Mouse (Mus musculus) embryo, embryonic 10 days (tissue): ENCODE results near the gene Man2a1.

ENCODE experiments used
- DNase-seq: peaks from one replicate; pipeline ENCODE4 v3.0.0-alpha.2; 2015; ENCODE audit warnings: low spot score

The Man2a1 gene

DNA sequence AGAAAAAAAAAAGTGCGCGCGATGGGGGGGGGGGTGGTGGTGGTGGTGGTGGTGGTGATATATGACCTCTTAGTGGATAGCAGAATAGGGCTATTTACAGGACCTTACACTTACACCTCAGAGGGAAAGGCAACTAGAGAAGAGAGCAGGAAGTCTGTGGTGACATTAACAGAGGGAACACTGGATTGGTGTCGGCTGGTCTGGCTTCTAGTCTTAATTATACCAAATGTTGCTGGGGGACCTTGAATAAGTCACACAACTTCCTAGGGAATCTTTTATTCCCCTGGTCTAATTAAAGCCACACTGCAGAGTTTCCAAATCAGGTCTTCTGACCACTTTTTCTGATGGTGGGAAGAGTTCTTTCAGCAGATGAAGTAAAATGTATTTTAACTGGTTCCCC is 163.0 kb downstream of the Man2a1 start:
- no peak for DNase-seq

DNA sequence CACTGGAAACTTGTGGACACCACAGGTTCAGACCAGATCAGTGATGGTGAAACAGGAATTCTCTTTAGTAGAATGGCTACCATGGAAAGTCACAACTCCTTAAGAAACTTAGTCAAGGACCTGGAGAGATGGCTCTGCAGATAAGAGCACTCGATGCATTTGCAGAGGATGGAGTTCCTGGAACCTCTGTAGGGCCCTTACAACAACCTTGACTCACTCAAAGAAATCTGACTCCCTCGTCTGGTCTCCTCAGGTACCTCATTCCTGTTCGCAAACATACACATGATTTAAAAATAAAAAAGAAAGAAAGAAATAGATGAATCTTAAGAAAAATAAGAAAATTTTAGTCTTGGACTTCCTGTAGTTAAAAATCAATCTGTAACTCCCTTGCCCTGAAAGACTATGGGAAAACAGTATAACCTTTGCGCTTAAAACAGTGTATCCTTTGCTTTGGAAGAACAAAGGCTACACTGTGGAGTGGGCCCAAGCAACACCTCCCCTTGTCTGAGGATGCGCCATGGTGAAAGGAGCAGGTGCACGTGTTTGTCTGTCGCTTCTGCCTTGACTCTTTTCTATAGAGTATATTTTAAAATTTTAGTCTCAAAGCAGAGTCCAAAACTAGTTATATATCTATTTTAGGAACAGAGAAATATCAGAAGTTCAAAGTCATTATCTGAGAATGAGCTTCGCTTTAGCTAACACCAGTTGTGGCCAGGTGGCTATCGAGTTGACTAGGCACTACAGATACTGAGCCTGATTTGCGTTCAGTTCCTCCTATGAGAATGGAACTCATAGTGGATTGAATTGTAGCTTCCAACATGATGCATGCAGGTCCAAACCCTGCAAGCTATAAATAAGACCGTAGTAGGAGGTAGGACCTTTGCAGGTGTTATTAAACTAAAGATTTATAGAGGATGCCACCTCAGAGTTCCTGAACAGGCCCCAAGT is 163.9 kb downstream of the Man2a1 start:
- DNase-seq: no peak

- no peak for DNase-seq
These were observed 164.8 kb downstream of the Man2a1 start for GRCm38 (mm10) chr17:64765286-64765685.

DNA sequence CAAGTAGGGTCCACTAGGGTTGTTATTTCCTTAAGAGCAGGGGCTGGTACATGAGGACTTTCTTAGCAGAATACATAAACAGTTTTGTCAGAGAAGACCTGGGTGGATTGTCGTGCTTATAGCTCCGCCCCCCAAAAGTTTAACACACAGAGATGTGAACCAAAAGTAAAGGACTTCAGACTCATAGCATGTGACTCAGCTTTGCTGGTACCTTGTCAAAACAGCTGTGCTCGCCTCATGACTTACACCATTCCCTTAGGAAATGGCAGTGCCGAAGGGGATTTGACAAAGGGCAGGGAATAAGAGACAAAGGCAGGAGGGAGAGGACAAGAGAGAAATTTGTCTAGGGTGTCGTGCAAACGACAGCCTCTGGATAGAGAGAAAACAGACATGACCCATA is 166.0 kb downstream of the Man2a1 start:
- no peak for DNase-seq

GRCm38 (mm10) chr17:64770277-64770676 is 169.7 kb downstream of the Man2a1 start:
- peak; percentile 61 for DNase-seq

GRCm38 (mm10) chr17:64772611-64773010 is 172.1 kb downstream of the Man2a1 start:
- no peak for DNase-seq

DNA sequence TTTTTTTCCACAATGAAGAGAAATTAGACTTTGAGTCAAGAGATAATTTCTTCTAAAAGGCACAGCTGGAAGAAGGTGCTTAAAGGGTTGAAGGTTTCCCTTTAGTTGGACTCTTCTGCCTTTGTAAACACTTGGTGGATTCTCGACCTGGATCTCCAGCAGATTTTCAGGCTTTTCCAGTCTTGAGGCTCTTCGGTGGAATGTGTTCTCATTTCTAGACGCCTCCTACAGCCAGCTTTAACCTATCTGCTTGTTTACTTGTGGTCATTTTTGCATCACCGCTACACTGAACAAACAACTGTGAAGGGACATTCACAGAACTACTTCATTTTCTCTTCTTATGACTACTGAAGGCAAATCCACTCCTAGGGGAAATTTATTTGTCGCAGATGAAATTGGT is 173.7 kb downstream of the Man2a1 start:
- DNase-seq: no peak

DNA sequence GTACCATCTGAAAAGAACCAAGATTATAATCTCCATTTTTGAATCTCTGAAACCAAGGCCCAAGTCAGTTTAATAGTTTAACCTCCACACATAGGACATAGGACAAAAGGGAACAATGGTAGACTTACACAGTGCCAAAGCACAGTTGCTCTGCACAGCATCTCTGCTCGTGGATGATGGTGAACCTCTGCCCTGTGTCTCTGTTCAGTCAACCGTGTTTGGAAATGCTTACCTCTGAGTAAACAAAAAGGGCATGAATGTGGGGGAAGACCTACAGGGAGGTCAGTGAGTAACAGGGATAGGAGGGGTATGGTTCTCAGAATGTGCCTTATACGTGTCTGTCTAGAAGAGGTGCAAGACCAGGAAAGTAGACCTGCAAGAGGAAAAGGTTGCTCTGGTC is 177.8 kb downstream of the Man2a1 start:
- no peak for DNase-seq

DNA sequence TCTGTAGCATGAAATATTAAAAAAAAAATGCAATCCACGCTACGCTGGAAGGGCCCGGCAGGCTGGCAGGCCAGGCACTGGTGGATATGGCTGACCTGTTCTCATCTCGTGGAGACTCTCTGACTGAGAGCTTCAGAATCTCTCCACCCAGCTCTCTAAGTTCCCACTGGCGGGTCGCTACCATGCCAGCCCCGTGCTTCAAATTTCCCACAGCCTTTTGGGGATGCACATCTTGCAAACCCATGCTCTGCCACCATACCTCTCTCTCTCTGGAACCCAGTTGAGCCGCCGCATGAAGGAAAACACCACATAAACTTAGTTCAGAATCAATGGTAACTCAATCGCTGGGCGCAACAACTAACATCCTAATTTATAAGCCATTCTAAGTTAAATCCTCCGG is 178.2 kb downstream of the Man2a1 start:
- DNase-seq: no peak

DNA sequence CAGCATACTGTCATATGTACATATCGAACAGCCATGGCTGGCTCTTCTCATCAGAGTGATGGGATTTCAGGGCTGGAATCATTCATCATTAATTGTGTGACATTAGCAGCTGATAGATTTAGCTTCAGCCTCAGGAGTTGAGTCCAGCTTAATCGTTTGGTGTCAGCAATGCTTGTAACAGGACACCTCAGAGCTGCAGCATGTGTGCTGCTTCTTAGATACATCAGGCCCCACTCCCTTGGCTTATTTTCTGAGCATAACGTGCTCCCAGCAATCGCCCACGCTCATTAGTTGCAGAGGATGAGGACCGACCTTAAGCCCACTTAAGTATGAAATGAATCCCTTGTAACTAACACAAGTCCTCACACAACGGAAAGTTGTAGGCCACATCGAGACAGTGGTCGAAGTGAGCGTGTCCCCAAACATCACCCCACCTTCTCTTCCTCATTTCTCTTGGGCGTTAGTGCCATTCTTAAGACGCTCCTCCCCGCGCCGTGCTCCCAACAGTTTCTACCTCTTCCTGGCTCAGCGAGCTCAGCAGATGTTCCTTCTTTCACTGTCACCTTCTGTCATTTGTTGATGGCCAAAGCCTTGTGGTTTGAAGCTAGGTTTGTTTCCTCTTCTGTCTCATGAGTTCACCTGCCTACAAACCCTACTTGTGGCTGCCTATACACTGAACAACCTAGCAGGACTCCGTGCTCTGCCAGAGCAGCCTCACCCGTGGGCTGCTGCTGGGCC is 180.4 kb downstream of the Man2a1 start:
- peak; percentile 27 for DNase-seq

DNA sequence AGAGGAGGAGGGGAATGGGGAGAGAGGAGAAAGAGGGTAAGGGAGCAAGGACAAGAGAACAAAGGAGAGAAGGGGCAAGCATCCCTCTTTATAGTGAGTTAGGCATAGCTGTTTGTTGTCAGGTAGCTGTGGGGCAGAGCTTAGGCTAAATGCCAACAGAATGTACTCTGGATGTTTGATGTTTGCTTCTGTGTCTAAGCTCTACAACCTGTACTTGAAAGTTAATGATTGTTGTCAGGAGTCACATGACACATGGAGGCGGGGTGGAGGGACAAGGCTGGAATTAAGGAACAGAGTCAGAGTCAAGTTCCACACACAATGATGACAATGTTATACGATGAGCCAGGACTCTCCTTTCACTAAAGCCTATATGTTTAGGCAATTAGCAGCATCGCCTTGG is 181.8 kb downstream of the Man2a1 start:
- DNase-seq: no peak

DNA sequence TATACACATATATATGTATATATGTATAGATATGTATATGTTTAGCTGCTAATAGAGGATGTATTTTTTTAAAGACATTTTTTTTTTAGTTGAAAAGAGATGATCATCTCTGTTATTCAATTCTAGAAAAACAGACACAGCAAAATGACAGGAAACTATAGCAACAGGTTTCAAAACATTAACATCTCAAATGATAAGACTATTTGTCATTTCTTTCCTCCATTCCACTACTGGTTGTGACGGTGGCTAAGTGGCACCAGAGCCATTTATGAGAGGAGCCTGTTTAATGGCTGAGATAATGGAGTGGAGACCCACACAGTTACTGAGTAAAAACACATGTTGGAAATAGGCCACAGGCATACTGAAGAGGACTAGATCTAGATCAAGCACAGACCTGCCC is 185.4 kb downstream of the Man2a1 start:
- no peak for DNase-seq

GRCm38 (mm10) chr17:64788301-64788700 is 187.8 kb downstream of the Man2a1 start:
- no peak for DNase-seq

DNA sequence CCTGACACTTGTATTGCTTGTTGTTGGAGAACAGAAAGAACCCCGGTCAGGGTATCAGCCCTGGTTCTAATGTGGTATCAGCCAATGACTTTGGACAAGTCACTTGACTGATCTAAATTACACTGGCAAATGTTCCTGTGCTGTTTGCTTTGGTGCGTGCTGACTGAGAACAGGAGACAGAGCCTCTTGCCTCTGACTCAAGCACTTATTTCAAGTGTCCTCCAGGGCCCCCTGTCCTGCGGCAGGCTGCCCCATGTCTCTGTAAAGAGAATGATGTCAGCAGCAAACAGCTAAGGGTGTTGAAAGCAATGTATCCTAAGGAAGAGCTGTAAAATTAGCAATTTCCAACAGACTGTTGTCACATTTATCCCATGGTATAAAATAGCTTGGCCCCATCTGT is 188.6 kb downstream of the Man2a1 start:
- DNase-seq: no peak

- DNase-seq: no peak
These were observed 191.5 kb downstream of the Man2a1 start for GRCm38 (mm10) chr17:64792076-64792475.

DNA sequence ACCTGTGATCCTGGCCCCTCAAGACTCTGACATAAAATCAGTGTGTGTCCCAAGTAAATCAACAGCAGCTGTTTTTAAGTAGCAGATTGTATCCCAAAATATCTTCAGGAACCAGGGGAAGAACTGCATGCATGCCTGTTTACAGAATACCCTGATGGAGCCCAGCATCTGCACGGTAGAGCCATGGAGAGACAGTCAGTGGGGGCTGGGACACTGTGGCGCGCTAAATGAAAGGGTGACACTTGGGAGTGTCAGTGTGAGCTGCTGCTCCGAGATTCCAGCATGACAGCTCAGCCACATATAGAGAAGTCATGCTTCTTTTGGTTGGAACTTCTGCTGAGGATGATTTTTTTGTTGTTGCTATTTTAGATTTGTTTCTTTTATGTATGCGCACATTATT is 192.1 kb downstream of the Man2a1 start:
- no peak for DNase-seq

- peak; percentile 32 for DNase-seq
These were observed 201.8 kb downstream of the Man2a1 start for GRCm38 (mm10) chr17:64802168-64802955.

GRCm38 (mm10) chr17:64802956-64803275 is 202.4 kb downstream of the Man2a1 start:
- no peak for DNase-seq
